Mouse (Mus musculus) T-helper 1 cell (primary cell): ENCODE data around the gene Ppp4r4.
"Not testable (repeated sequence)": the region's sequence is repeated elsewhere in the genome, so short reads cannot be mapped to it uniquely, and the experiment has no call there.

Experiments
- in situ Hi-C: fragments of 300-600 bp; cut with MboI, MseI; formaldehyde crosslinking; loops from one replicate; pipeline ENCODE4 v1.15.1; 2025; ENCODE audit warnings: high pct_unique_total_duplicates

The Ppp4r4 gene

GRCm38 (mm10) chr12:103532020-103532648 lies at the start of gene Ppp4r4:
Gene Ppp4r4, plus strand, starts transcription at chr12:103532283.
- in situ Hi-C loops = no loop called here

GRCm38 (mm10) chr12:103482781-103483180 lies 49.3 kb upstream of the Ppp4r4 start:
- in situ Hi-C loops = no loop called here

GRCm38 (mm10) chr12:103484200-103484972 lies 47.7 kb upstream of the Ppp4r4 start:
- in situ Hi-C loops = not testable (repeated sequence)

GRCm38 (mm10) chr12:103486726-103487125 lies 45.4 kb upstream of the Ppp4r4 start:
- in situ Hi-C loops = no loop called here

- in situ Hi-C loops = no loop called here
Observed at GRCm38 (mm10) chr12:103487276-103487675, 44.8 kb upstream of the Ppp4r4 start.

- in situ Hi-C loops = no loop called here
Observed at GRCm38 (mm10) chr12:103487750-103488149, 44.3 kb upstream of the Ppp4r4 start.

- in situ Hi-C loops = loop anchor here (5.0 kb wide), 1 partner anchor 69 kb away; no protein-coding TSS in a partner anchor
Observed at GRCm38 (mm10) chr12:103491091-103491730, 40.9 kb upstream of the Ppp4r4 start.

GRCm38 (mm10) chr12:103492767-103493166 lies 39.3 kb upstream of the Ppp4r4 start:
- in situ Hi-C loops = loop anchor here (5.0 kb wide), 1 partner anchor 70 kb away; no protein-coding TSS in a partner anchor

- in situ Hi-C loops = loop anchor here (5.0 kb wide), 1 partner anchor 72 kb away; no protein-coding TSS in a partner anchor
Observed at GRCm38 (mm10) chr12:103494486-103494885, 37.6 kb upstream of the Ppp4r4 start.

- in situ Hi-C loops = no loop called here
Observed at GRCm38 (mm10) chr12:103498768-103499167, 33.3 kb upstream of the Ppp4r4 start.

- in situ Hi-C loops = no loop called here
Observed at GRCm38 (mm10) chr12:103499261-103499660, 32.8 kb upstream of the Ppp4r4 start.

GRCm38 (mm10) chr12:103503300-103503699 lies 28.8 kb upstream of the Ppp4r4 start:
- in situ Hi-C loops = no loop called here

GRCm38 (mm10) chr12:103504402-103504801 lies 27.7 kb upstream of the Ppp4r4 start:
- in situ Hi-C loops = no loop called here

GRCm38 (mm10) chr12:103508346-103508745 lies 23.7 kb upstream of the Ppp4r4 start:
- in situ Hi-C loops = no loop called here

GRCm38 (mm10) chr12:103509893-103510292 lies 22.2 kb upstream of the Ppp4r4 start:
- in situ Hi-C loops = no loop called here

GRCm38 (mm10) chr12:103511586-103511985 lies 20.5 kb upstream of the Ppp4r4 start:
- in situ Hi-C loops = no loop called here

- in situ Hi-C loops = no loop called here
Observed at GRCm38 (mm10) chr12:103513039-103513438, 19.0 kb upstream of the Ppp4r4 start.

GRCm38 (mm10) chr12:103513451-103513871 lies 18.6 kb upstream of the Ppp4r4 start:
- in situ Hi-C loops = no loop called here

- in situ Hi-C loops = no loop called here
Observed at GRCm38 (mm10) chr12:103514354-103514753, 17.7 kb upstream of the Ppp4r4 start.

GRCm38 (mm10) chr12:103515638-103516037 lies 16.4 kb upstream of the Ppp4r4 start:
- in situ Hi-C loops = no loop called here

- in situ Hi-C loops = no loop called here
Observed at GRCm38 (mm10) chr12:103518640-103519039, 13.4 kb upstream of the Ppp4r4 start.

GRCm38 (mm10) chr12:103530596-103530995 lies 1.5 kb upstream of the Ppp4r4 start:
- in situ Hi-C loops = no loop called here
